Mouse (Mus musculus) liver, embryonic 11.5 days (tissue): Measurements from ENCODE around the gene Lbh. TPM values are rescaled to one million over a fixed set of nuclear protein-coding genes. Genes with fewer than 3 reads are reported as not detected.

ENCODE experiments used
- ATAC-seq: fragments of 200-750 bp; cut with Nextera tagmentation; replicated peaks from 2 replicates; pipeline ENCODE4 v1.8.0; 2017; ENCODE audit warnings: moderate number of reproducible peaks, mild to moderate bottlenecking, moderate TSS enrichment, moderate library complexity; ENCODE audit not compliant: low FRiP score
- DNase-seq: peaks from one replicate; pipeline ENCODE4 v3.0.0-alpha.2; 2017; ENCODE audit warnings: low spot score
- H3K27ac ChIP-seq: fragments of 300-500 bp; sonication (generic); 2 replicates; pipeline ENCODE4 v1.5.1; 2014; ENCODE audit warnings: mild to moderate bottlenecking, low read depth, low read length, control low read depth
- H3K27me3 ChIP-seq: fragments of 300-500 bp; sonication (generic); replicated peaks from 2 replicates; pipeline ENCODE4 v1.6.1; 2014; ENCODE audit warnings: low read length, mixed read lengths; ENCODE audit not compliant: control insufficient read depth, insufficient read depth
- H3K36me3 ChIP-seq: fragments of 300-500 bp; sonication (generic); 2 replicates; pipeline ENCODE4 v1.6.1; 2014; ENCODE audit warnings: mild to moderate bottlenecking, low read length, moderate library complexity, mixed read lengths; ENCODE audit not compliant: control insufficient read depth, insufficient read depth
- H3K4me1 ChIP-seq: fragments of 300-500 bp; sonication (generic); replicated peaks from 2 replicates; pipeline ENCODE4 v1.6.1; 2014; ENCODE audit warnings: low read length, mixed read lengths; ENCODE audit not compliant: control insufficient read depth, insufficient read depth
- H3K4me2 ChIP-seq: fragments of 300-500 bp; sonication (generic); 2 replicates; pipeline ENCODE4 v1.6.1; 2014; ENCODE audit warnings: mild to moderate bottlenecking, control low read depth, moderate library complexity
- H3K4me3 ChIP-seq: fragments of 300-500 bp; sonication (generic); 2 replicates; pipeline ENCODE4 v1.5.1; 2014; ENCODE audit warnings: low read depth, low read length, control low read depth
- H3K9ac ChIP-seq: fragments of 300-500 bp; sonication (generic); 2 replicates; pipeline ENCODE4 v1.6.1; 2014; ENCODE audit warnings: low read depth, low read length, control low read depth
- H3K9me3 ChIP-seq: fragments of 300-500 bp; sonication (generic); 2 replicates; pipeline ENCODE4 v1.6.1; 2016; ENCODE audit warnings: low read length, inconsistent platforms, mixed read lengths; ENCODE audit not compliant: control insufficient read depth
- WGBS: fragments of 180-500 bp; shearing (Covaris S2); extraction: QIAGEN DNeasy Blood & Tissue Kit; methylation state at CpG from one replicate; pipeline ENCODE4 v1.1.7; 2014; 5-methylcytosine and 5-hydroxymethylcytosine counted together
- polyA plus RNA-seq: library from polyadenylated mRNA; unstranded; fragments of >200 nt; fragmentation: Nextera tagmentation; extraction: Ambion mirVana; gene quantifications from 2 replicates; pipeline ENCODE4 v1.2.1, GENCODE M21; 2014

Gene Lbh
- polyA plus RNA-seq, 1 experiment from 2014 or later: 2.3 TPM

DNA sequence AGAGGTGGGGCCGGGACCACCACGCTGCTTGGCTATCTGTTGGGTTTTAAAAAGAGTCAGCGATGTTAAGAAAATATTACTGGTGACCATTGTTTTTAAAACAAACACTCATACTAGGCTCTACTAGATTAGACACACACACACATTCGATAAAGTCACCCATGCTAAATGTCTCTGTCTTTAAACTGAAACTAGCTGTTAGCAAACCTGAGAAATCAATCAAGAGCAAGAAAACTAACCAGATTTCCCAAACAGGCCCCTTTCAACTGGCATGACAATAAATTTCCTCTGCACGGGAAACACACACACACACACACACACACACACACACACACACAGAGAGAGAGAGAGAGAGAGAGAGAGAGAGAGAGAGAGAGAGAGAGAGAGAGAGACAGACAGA lies 47.6 kb downstream of the Lbh start:
- Histone ChIP-seq H3K9ac (no peak overlapping the region), H3K4me3 (no peak overlapping the region), H3K27ac (no peak overlapping the region), H3K9me3 (no peaks in the 10 kb centered on the region), H3K36me3 (no peaks in the 10 kb centered on the region), H3K27me3 (no peaks in the 10 kb centered on the region), H3K4me1 (0 out of 2 replicates have a peak, but pooled peaks cover 3% of the 10 kb centered on the region), H3K4me2 (no peak overlapping the region)
- ATAC-seq (no peak), DNase-seq (no peak)
- 71% methylated on average over 5 of the region's 5 CpGs for WGBS

DNA sequence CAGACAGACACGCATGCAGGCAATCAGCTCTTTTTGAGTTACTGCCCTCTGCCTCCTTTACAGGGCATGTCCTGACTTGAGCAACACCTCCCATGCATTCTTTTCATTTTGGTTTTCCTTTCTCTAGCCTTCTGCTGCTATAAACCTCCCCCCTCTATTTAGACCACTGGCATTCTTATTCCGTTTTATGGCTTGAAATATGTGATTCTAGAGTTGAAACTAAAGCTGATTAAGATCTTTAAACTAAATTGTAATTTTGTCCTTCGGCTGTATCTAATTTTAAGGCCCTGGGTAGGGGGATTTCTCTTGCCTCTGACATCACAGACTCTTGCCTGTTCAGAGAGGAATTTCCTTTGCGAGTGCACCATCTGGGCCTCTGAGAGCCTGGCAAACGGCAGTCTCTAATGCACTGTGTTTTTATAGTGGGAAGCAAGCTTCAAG lies 48.0 kb downstream of the Lbh start:
- Histone ChIP-seq H3K4me2 (no peak overlapping the region), H3K4me1 (0 out of 2 replicates have a peak, but pooled peaks cover 3% of the 10 kb centered on the region), H3K9ac (no peak overlapping the region), H3K4me3 (no peak overlapping the region), H3K36me3 (no peaks in the 10 kb centered on the region), H3K27ac (no peak overlapping the region), H3K9me3 (no peaks in the 10 kb centered on the region), H3K27me3 (no peaks in the 10 kb centered on the region)
- ATAC-seq: no peak
- whole genome bisulfite sequencing: 55% methylated on average over 5 of the region's 5 CpGs
- DNase-seq: no peak

DNA sequence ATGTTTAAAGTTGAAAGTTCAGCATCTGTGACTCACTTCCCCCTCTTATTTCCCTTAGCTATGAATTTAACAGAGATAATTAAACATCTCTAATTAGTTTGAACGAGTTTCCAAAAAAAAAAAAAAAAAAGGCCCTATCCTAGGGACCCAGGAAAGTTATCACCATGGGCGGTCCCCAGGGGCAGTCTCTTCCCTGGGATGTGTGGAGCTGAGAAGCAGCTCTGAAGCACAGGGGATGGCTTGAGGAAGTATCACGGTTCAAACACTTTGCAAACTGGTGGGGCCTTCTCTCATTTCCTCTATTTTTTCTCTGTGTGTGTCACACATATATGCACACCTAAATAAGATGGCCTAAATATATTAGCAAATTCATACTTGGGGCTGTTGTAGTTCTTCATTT lies 48.8 kb downstream of the Lbh start:
- Histone ChIP-seq H3K9ac (no peak overlapping the region), H3K27ac (no peak overlapping the region), H3K9me3 (no peaks in the 10 kb centered on the region), H3K4me1 (0 out of 2 replicates have a peak, but pooled peaks cover 3% of the 10 kb centered on the region), H3K4me2 (no peak overlapping the region), H3K4me3 (no peak overlapping the region), H3K36me3 (no peaks in the 10 kb centered on the region), H3K27me3 (no peaks in the 10 kb centered on the region)
- 21% methylated on average over 3 of the region's 3 CpGs for WGBS
- DNase-seq (no peak), ATAC-seq (no peak)

DNA sequence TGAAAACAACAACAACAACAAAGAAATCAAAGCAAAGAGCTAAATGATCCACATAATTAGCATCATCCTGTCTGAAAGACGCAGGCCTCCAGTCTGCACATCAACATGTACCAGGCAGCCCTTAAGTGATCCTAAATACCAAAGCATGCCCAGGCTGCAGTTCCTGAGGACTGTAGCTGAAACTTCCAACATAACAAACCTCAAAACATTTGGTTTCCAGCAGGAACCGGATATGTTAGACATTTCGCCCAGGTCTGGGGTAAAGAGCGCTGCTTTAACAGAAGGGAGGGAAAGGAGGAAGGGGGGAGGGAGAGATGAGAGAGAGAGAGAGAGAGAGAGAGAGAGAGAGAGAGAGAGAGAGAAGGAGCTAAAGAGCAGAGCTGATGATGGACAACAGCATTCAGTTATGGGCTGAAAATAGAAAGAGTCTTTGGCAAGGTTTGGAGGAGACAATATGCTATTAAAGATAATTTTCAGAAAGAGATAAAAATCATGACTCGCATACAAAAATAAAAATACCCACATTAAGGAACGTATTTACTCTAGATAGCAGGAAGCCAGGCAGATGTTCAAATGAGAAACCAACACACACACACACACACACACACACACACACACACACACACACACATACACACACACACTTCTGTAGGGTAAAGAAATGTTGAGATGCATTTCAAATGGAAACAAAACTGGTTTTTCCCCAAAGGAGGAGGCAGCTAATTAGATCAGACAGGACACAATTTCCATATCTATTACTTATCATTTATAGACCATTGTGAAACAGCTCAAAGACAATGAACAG lies 49.5 kb downstream of the Lbh start:
- no peaks in the 10 kb centered on the region for H3K27me3 ChIP-seq
- WGBS: 62% methylated on average over 6 of the region's 6 CpGs
- DNase-seq: no peak

DNA sequence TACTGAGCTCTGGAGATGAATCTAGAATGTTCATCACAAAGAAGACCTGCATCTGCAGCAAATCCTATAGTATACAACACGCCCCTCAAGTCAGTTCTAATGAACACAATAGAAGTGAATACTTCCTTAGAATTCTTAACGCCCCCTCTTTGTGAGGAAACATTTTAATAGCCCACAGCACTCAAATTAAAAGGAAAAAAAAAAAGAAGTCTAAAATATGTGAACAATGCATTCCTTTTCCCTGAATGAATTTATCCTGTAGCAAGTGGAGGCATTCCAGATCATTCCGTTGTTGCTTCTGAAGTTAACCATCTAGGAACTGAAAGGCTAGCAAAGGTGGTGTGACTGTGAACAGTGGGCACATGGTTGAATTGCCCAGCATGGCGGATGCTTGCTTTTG lies 50.6 kb downstream of the Lbh start:
- H3K36me3 ChIP-seq: no peaks in the 10 kb centered on the region
- DNase-seq: no peak
- H3K4me2 ChIP-seq: no peak overlapping the region
- WGBS: 83% methylated on average over 4 of the region's 4 CpGs
- no peak for ATAC-seq
- H3K4me1 ChIP-seq: 0 out of 2 replicates have a peak, but pooled peaks cover 3% of the 10 kb centered on the region
- H3K27ac ChIP-seq: no peak overlapping the region
- H3K4me3 ChIP-seq: no peak overlapping the region
- H3K9me3 ChIP-seq: no peaks in the 10 kb centered on the region
- H3K27me3 ChIP-seq: no peaks in the 10 kb centered on the region
- no peak overlapping the region for H3K9ac ChIP-seq

More for the DNA sequence above, 49.5 kb downstream of the Lbh start:
- H3K4me3 ChIP-seq: no peak overlapping the region
- no peak overlapping the region for H3K4me2 ChIP-seq
- 0 out of 2 replicates have a peak, but pooled peaks cover 3% of the 10 kb centered on the region for H3K4me1 ChIP-seq
- H3K9ac ChIP-seq: no peak overlapping the region
- H3K9me3 ChIP-seq: no peaks in the 10 kb centered on the region
- no peak for ATAC-seq
- no peaks in the 10 kb centered on the region for H3K36me3 ChIP-seq
- H3K27ac ChIP-seq: no peak overlapping the region

GRCm38 (mm10) chr17:72970631-72971161 lies 52.6 kb downstream of the Lbh start:
- no peaks in the 10 kb centered on the region for H3K36me3 ChIP-seq
- DNase-seq (no peak), ATAC-seq (no peak)
- H3K4me3 ChIP-seq: no peak overlapping the region
- no peak overlapping the region for H3K27ac ChIP-seq
- no peaks in the 10 kb centered on the region for H3K9me3 ChIP-seq
- H3K4me2 ChIP-seq: no peak overlapping the region
- no peaks in the 10 kb centered on the region for H3K27me3 ChIP-seq
- H3K9ac ChIP-seq: no peak overlapping the region
- 84% methylated on average over 7 of the region's 7 CpGs for WGBS
- 0 out of 2 replicates have a peak, but pooled peaks cover 3% of the 10 kb centered on the region for H3K4me1 ChIP-seq

DNA sequence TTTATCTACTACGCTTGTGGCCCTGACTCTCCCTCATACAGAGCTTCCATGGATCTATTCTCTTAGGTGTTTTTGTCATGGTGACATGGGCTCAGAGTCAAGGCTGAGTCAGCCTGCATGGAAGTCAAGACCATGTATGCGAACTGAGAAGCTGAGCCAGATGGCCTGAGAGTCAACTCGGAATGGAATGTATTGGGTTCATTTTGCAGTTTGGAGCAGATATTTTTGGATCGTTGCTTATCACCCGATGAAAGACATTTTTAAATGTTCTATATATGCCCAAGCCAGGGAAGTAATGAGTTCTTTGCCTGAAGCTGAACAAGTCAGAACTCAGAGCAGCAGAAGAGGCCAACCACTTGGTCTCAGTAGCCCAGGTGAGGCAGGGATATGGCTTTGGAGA lies 54.9 kb downstream of the Lbh start:
- Histone ChIP-seq H3K27ac (no peak overlapping the region), H3K9me3 (no peaks in the 10 kb centered on the region), H3K27me3 (no peaks in the 10 kb centered on the region), H3K36me3 (no peaks in the 10 kb centered on the region), H3K9ac (no peak overlapping the region), H3K4me1 (peaks cover 15% of the 10 kb centered on the region), H3K4me2 (no peak overlapping the region), H3K4me3 (no peak overlapping the region)
- DNase-seq (no peak), ATAC-seq (no peak)
- whole genome bisulfite sequencing: 88% methylated on average over 5 of the region's 5 CpGs

DNA sequence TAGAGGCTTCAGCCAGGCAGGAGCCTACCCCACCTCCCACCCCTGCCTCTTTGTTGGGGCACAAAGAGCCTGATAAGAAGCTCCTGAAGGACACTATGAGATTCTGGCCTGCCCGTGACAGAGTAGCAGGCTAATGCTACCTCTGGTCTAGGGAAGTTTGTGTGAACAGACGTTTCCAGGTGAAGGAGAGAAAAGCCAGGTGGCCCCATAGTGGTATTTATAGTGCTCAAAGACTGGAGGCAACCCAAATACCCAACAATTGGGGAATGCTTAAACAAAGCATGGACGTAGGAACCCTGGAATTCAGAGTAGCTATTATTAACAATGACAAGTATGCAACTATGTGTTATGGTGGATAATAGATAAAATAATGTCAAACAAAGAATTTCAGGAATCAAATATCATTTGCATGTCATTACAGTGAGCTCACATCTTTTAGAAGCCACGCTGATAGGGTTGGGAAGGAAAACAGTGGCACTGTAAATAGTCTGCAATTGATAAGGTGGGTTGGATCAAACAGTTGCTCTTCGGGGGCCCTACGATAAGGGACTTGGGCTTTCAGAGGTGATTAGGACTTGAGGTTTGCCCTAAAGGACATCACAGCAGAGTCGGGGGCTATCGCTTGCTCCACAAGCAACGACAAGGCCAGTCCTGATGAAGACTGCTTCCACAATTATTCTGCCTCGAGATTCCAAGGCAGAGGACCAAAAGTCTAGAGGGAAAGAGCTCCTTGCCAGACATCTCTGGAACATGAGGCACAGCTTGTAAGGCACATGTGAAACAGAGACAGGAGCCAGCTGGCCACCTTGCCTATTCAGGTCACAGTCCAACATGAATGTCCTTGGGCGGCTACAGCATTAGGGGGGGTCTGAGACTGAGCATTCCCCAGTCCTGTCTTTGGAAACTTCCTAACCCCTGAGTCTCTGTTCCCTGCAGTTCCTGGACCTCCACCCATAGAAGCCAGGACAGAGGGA lies 58.4 kb downstream of the Lbh start:
- ATAC-seq (peak; percentile 83), DNase-seq (no peak)
- no peaks in the 10 kb centered on the region for H3K9me3 ChIP-seq
- peaks cover 15% of the 10 kb centered on the region for H3K4me1 ChIP-seq
- no peaks in the 10 kb centered on the region for H3K27me3 ChIP-seq
- WGBS: 35% methylated on average over 11 of the region's 11 CpGs
- H3K4me3 ChIP-seq: no peak overlapping the region
- no peaks in the 10 kb centered on the region for H3K36me3 ChIP-seq
- H3K4me2 ChIP-seq: peak overlapping the region; percentile 8
- H3K9ac ChIP-seq: no peak overlapping the region
- no peak overlapping the region for H3K27ac ChIP-seq
